Mouse (Mus musculus): ENCODE results near the gene Ywhab.

- TF ChIP-seq CTCF (IDR thresholded peaks at IDR 0.05; ENCODE audit: low read depth) (peak; percentile 45), EP300 (IDR thresholded peaks at IDR 0.05; ENCODE audit: low read depth) (no peak)
Measured at GRCm38 (mm10) chr2:164036520-164037019, 41.8 kb downstream of the Ywhab start.
